Mouse (Mus musculus) thymus, postnatal 25 days (tissue): Measurements from ENCODE around the gene Ube2cbp.

ENCODE experiments used
- DNase-seq: peaks from one replicate; pipeline ENCODE4 v3.0.0; 2022

The Ube2cbp gene

GRCm38 (mm10) chr9:86315700-86316099, 149.1 kb downstream of the Ube2cbp start:
- no peak for DNase-seq

GRCm38 (mm10) chr9:86308616-86309015, 156.1 kb downstream of the Ube2cbp start:
- DNase-seq: no peak

- DNase-seq: no peak
These were observed 158.2 kb downstream of the Ube2cbp start for GRCm38 (mm10) chr9:86306556-86306955.

GRCm38 (mm10) chr9:86301407-86301806, 163.3 kb downstream of the Ube2cbp start:
- DNase-seq: no peak

- DNase-seq: no peak
These were observed 166.2 kb downstream of the Ube2cbp start for GRCm38 (mm10) chr9:86298596-86298995.

GRCm38 (mm10) chr9:86298131-86298530, 166.6 kb downstream of the Ube2cbp start:
- no peak for DNase-seq

- DNase-seq: no peak
These were observed 167.8 kb downstream of the Ube2cbp start for GRCm38 (mm10) chr9:86296683-86297638.

- no peak for DNase-seq
These were observed 177.2 kb downstream of the Ube2cbp start for GRCm38 (mm10) chr9:86287570-86287954.

GRCm38 (mm10) chr9:86286830-86287569, 177.8 kb downstream of the Ube2cbp start:
- no peak for DNase-seq

- DNase-seq: no peak
These were observed 182.2 kb downstream of the Ube2cbp start for GRCm38 (mm10) chr9:86282555-86282954.

GRCm38 (mm10) chr9:86281147-86281467, 183.6 kb downstream of the Ube2cbp start:
- DNase-seq: no peak

GRCm38 (mm10) chr9:86280461-86281146, 184.1 kb downstream of the Ube2cbp start:
- no peak for DNase-seq

GRCm38 (mm10) chr9:86269541-86269940, 195.2 kb downstream of the Ube2cbp start:
- no peak for DNase-seq

- no peak for DNase-seq
These were observed 198.1 kb downstream of the Ube2cbp start for GRCm38 (mm10) chr9:86266658-86267057.
